Mouse (Mus musculus) heart, embryonic 16.5 days (tissue): ENCODE measurements around the gene Gm10118. TPM values are rescaled to one million over a fixed set of nuclear protein-coding genes. Genes with fewer than 3 reads are reported as not detected.

Experiments used
- ATAC-seq: fragments of 200-750 bp; cut with Nextera tagmentation; replicated peaks from 2 replicates; pipeline ENCODE4 v1.8.0; 2017; ENCODE audit warnings: moderate number of reproducible peaks; ENCODE audit not compliant: insufficient read depth, low FRiP score; ENCODE audit errors: extremely low read depth
- H3K27ac ChIP-seq: fragments of 300-500 bp; sonication (generic); 2 replicates; pipeline ENCODE4 v1.5.1; 2014; ENCODE audit warnings: mild to moderate bottlenecking, low read length, control low read depth, moderate library complexity
- H3K27me3 ChIP-seq: fragments of 300-500 bp; sonication (generic); 2 replicates; pipeline ENCODE4 v1.6.1; 2014; ENCODE audit warnings: low read length, mixed read lengths; ENCODE audit not compliant: control insufficient read depth, insufficient read depth
- H3K36me3 ChIP-seq: fragments of 300-500 bp; sonication (generic); 2 replicates; pipeline ENCODE4 v1.6.1; 2014; ENCODE audit not compliant: control insufficient read depth, insufficient read depth
- H3K4me1 ChIP-seq: fragments of 300-500 bp; sonication (generic); 2 replicates; pipeline ENCODE4 v1.6.1; 2014; ENCODE audit warnings: low read length, mixed read lengths; ENCODE audit not compliant: control insufficient read depth, insufficient read depth
- H3K4me2 ChIP-seq: fragments of 300-500 bp; sonication (generic); 2 replicates; pipeline ENCODE4 v1.6.1; 2014; ENCODE audit warnings: low read depth, mild to moderate bottlenecking, control low read depth, low read length
- H3K4me3 ChIP-seq: fragments of 300-500 bp; sonication (generic); 2 replicates; pipeline ENCODE4 v1.5.1; 2014; ENCODE audit warnings: mild to moderate bottlenecking, control low read depth, low read length
- H3K9ac ChIP-seq: fragments of 300-500 bp; sonication (generic); 2 replicates; pipeline ENCODE4 v1.6.1; 2014; ENCODE audit warnings: low read length, control low read depth
- H3K9me3 ChIP-seq: fragments of 300-500 bp; sonication (generic); replicated peaks from 2 replicates; pipeline ENCODE4 v1.6.1; 2016; ENCODE audit warnings: low read length; ENCODE audit not compliant: control insufficient read depth
- WGBS: fragments of 180-500 bp; shearing (Covaris S2); extraction: QIAGEN DNeasy Blood & Tissue Kit; methylation state at CpG from one replicate; pipeline ENCODE4 v1.1.7; 2014; 5-methylcytosine and 5-hydroxymethylcytosine counted together
- polyA plus RNA-seq: library from polyadenylated mRNA; unstranded; fragments of >200 nt; fragmentation: Nextera tagmentation; extraction: Ambion mirVana; gene quantifications from 2 replicates; pipeline ENCODE4 v1.2.1, GENCODE M21; 2015

Gm10118 gene
- polyA plus RNA-seq = 2.6 and 3.1 TPM in 2 replicates

DNA sequence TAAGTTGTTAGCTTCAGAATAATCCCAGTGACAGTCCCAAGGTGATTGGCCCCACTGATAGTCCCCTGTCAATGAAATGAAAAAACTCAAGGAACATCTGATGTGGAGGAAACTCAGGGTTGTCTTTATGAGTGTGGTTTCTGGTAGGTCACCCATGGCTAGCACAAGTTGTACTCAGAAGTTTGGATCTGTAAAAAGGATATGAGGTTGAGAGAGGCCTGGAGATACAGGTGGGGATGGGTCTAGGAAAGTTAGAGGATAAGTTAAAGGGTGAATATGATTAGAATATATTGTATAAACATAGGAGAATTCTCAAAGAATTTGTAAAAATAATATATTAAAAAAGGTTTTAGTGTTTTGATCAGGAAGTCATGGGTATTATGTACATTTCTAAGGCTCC lies at the start of gene Gm10118:
TSS of gene Gm10118 (minus strand) at position 101 of the 400 bp plus-strand sequence.
- Histone ChIP-seq H3K9me3 (no peaks in the 10 kb centered on the region), H3K4me3 (no peak within 1 kb of the TSS), H3K4me2 (no peak within 1 kb of the TSS), H3K27ac (no peak within 1 kb of the TSS), H3K4me1 (no peaks in the 10 kb centered on the region), H3K36me3 (no peaks in the 10 kb centered on the region), H3K9ac (no peak within 1 kb of the TSS), H3K27me3 (no peaks in the 10 kb centered on the region)
- ATAC-seq = no peak

DNA sequence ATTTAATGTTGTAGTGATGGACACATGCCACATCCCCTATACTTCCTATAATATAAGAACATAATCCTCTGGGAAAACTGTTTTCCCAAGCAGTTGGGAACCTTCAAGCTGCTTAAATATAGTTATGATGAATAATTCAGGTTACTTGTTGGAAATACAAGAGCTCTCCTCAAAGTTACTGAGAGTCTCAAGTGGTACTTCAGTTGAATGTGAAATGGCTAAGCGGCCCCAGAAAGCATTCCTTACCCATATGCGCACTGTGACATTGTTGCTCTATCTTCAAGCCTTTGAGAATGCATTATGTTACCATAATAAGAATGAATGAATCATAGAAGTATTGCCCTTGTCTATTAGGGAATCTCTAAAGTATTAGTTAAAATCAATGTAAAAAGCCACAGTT lies 45.1 kb upstream of the Gm10118 start:
- ATAC-seq = no peak
- Histone ChIP-seq H3K4me1 (no peaks in the 10 kb centered on the region), H3K9ac (no peak overlapping the region), H3K27ac (no peak overlapping the region), H3K9me3 (no peaks in the 10 kb centered on the region), H3K4me2 (no peak overlapping the region), H3K27me3 (no peaks in the 10 kb centered on the region), H3K4me3 (no peak overlapping the region), H3K36me3 (no peaks in the 10 kb centered on the region)
- 67% methylated on average over 2 of the region's 2 CpGs for WGBS

DNA sequence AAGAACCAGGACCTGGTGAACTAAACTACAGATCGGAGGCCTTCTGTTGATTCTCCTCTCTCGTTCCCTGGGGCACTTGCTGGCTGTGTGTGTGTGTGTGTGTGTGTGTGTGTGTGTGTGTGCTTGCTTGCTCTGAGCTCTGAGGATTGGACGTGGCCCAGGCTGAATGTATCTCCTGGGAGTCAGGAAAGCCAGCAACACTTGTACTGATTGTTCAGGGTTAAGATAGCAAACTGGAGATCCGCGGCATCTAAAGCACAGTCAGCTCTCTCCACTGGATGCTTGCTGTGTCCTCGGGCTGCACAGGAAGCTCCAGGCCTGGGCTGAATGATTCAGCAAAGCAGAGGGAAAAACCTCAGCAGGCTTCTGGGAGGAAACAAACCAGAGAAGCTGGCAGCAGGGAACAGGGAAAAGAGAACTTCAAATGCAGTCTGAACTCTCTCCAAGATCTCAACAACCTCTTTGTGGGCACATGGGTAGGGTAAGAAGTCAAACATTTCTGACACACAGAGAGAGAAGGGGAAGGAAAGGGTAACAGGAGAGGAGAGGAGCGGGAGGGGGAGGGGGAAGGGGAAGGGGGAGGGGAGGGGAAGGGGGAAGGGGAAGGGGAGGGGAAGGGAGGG lies 27.2 kb upstream of the Gm10118 start:
- 15% methylated on average over 6 of the region's 7 CpGs for WGBS
- Histone ChIP-seq H3K27me3 (no peaks in the 10 kb centered on the region), H3K9me3 (no peaks in the 10 kb centered on the region), H3K27ac (peak overlapping the region; percentile 40; the same call in 1 of the 2 replicates), H3K9ac (no peak overlapping the region), H3K36me3 (no peaks in the 10 kb centered on the region), H3K4me3 (no peak overlapping the region), H3K4me1 (peaks cover 25% of the 10 kb centered on the region), H3K4me2 (no peak overlapping the region)
- peak; percentile 71; the same call in 1 of the 2 replicates for ATAC-seq

DNA sequence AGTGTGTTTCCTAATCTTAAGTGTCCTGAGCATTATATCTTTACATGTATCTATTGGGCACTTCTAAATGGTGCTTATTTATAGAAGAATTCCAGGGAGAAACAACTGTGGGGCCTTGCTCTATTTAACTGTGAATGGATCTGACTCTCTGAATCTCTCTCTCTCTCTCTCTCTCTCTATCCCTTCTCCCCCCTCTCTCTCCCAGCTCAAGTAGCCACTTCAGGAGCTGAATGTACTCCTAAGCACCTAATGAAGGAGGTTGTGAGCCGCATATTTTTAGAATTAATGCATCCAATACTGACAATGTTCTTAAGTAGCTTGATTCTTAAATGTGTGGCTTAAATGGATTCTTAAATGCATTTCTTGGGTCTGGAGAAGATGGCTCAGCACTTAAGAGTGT lies 24.2 kb upstream of the Gm10118 start:
- Histone ChIP-seq H3K27ac (no peak overlapping the region), H3K36me3 (no peaks in the 10 kb centered on the region), H3K4me1 (peaks cover 25% of the 10 kb centered on the region), H3K4me3 (no peak overlapping the region), H3K27me3 (no peaks in the 10 kb centered on the region), H3K9me3 (no peaks in the 10 kb centered on the region), H3K4me2 (no peak overlapping the region), H3K9ac (no peak overlapping the region)
- WGBS = 43% methylated on average over 1 of the region's 1 CpGs
- ATAC-seq = no peak

DNA sequence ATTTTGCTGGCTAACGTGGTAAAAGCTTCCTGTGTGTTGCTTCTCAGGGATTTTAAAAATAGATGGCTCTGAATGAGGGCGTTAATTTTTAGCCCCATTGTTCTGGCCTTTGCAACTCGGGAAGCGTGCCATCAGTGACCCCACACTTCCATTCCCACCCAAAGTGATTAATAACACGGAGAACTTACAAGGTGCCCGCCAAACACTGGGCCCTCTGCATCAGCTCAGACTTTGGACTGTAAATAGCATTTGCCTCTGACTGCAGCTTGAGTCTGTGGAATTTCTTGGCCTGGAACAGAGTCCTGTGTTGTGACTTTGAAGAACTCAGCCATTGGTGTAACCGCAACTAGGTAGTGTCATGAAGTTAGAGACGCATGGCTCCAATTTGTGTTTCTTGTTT lies 23.6 kb upstream of the Gm10118 start:
- ATAC-seq = peak; percentile 73
- Histone ChIP-seq H3K27ac (peak overlapping the region; percentile 52), H3K27me3 (no peaks in the 10 kb centered on the region), H3K36me3 (no peaks in the 10 kb centered on the region), H3K9ac (no peak overlapping the region; the same call in 1 of the 2 replicates), H3K9me3 (no peaks in the 10 kb centered on the region), H3K4me2 (0 out of 2 replicates have a peak overlapping the region, but pooled peaks have one; percentile 1), H3K4me1 (peaks cover 25% of the 10 kb centered on the region), H3K4me3 (no peak overlapping the region)
- WGBS = 23% methylated on average over 8 of the region's 8 CpGs

DNA sequence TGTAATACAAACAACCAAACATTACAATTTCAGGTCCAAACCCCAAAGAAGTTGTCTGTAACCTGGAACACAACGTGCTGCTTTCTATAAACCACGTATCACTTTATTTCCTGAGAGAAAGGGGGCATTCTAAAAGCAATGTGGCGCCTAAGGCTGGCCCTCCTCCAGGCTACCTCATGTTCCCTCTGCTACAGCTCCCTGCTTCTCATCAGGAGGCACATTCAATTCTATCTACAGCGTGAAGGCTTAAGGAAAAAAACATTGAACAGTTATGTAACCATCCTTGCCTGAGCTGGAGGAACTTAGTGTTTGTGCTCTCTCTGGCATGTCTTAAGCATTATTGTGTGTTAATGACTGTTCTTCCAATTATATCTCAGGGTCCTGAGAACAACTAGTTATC lies 20.0 kb upstream of the Gm10118 start:
- ATAC-seq = no peak
- H3K4me2 ChIP-seq = no peak overlapping the region
- peaks cover 18% of the 10 kb centered on the region for H3K4me1 ChIP-seq
- H3K9ac ChIP-seq = no peak overlapping the region
- no peaks in the 10 kb centered on the region for H3K9me3 ChIP-seq
- H3K4me3 ChIP-seq = no peak overlapping the region
- WGBS = 76% methylated on average over 4 of the region's 4 CpGs
- no peak overlapping the region for H3K27ac ChIP-seq
- no peaks in the 10 kb centered on the region for H3K27me3 ChIP-seq
- H3K36me3 ChIP-seq = no peaks in the 10 kb centered on the region

DNA sequence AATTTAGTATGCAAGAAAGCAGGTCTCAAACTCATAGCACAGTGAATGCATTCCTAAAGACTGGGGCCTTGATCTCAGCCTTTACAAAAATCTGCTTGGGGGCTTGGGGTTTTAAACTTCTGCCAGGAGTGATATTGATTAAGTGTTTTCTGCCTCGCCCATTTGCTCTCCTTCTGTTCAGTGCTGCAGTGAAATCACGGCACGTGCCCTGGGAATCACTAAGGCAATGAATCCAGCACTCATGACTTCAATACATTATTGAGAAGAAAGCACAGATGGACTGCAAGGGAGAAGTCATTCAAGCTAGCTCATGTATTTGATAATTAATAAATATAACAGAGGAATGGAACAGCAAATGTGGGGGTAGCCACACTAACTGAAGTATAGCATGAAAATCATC lies 18.3 kb upstream of the Gm10118 start:
- Histone ChIP-seq H3K9me3 (no peaks in the 10 kb centered on the region), H3K27ac (no peak overlapping the region), H3K4me2 (no peak overlapping the region), H3K9ac (no peak overlapping the region), H3K27me3 (no peaks in the 10 kb centered on the region), H3K36me3 (no peaks in the 10 kb centered on the region), H3K4me1 (peaks cover 5% of the 10 kb centered on the region), H3K4me3 (no peak overlapping the region)
- no peak for ATAC-seq
- 88% methylated on average over 3 of the region's 3 CpGs for WGBS

DNA sequence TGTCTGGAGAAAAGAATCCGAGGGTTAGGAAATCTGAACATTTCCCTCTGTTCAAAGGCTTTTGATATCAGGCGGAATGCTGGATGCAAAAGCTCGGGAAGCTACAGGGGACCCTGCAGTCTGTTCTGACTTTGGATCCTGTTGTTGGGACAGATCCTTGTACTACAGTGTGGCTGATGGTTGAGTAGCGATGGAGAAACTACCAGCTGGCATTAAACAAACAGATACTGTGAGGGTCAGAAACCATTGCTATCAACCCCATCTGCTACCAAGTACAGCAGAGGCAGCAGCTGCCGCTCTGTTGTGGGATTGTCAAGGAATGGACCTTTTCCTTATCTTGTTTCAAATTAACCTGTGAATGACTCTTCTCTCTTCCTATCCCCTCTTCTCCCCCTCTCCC lies 6.7 kb upstream of the Gm10118 start:
- H3K9me3 ChIP-seq = no peaks in the 10 kb centered on the region
- WGBS = 58% methylated on average over 5 of the region's 5 CpGs
- H3K27ac ChIP-seq = no peak overlapping the region
- H3K36me3 ChIP-seq = no peaks in the 10 kb centered on the region
- ATAC-seq = no peak
- H3K4me2 ChIP-seq = no peak overlapping the region
- H3K9ac ChIP-seq = no peak overlapping the region
- H3K27me3 ChIP-seq = no peaks in the 10 kb centered on the region
- no peaks in the 10 kb centered on the region for H3K4me1 ChIP-seq
- H3K4me3 ChIP-seq = no peak overlapping the region

DNA sequence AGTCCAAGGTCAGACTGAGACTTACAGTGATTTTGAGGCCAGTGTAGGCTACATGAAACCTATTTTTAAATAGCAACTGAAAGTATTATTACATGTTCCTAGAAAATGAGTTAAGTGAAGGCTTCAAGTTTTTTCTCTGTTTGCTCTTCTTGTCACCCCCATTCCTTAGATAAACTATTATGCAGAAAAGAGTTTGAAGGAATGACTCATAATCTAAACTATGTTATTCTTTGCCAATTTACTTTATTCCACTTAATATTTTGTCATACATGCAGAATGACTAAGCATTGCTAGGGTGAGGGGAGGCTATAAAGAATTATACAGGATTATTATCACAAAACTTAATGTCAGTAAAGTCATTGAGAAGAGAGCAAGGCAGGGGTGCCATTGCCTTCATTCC lies 18.4 kb downstream of the Gm10118 start:
- Histone ChIP-seq H3K27me3 (no peaks in the 10 kb centered on the region), H3K4me1 (no peaks in the 10 kb centered on the region), H3K9me3 (no peaks in the 10 kb centered on the region), H3K27ac (no peak overlapping the region), H3K4me2 (no peak overlapping the region), H3K4me3 (no peak overlapping the region), H3K9ac (no peak overlapping the region), H3K36me3 (no peaks in the 10 kb centered on the region)
- ATAC-seq = no peak
